Mouse (Mus musculus) layer of hippocampus, postnatal 25 days (tissue): Measurements from ENCODE around the gene Cmss1. TPM values are rescaled to one million over a fixed set of nuclear protein-coding genes. Genes with fewer than 3 reads are reported as not detected.

Experiments
- DNase-seq, 2 experiments: peaks; one replicate each; pipeline ENCODE4 v3.0.0; 2022; ENCODE audit warnings: mixed read lengths in 2 of 2, low spot score in 1 of 2; ENCODE audit errors: extremely low spot score in 1 of 2
- total RNA-seq, 2 experiments: library from RNA; stranded (reverse); gene quantifications; 2 replicates each; pipeline ENCODE4 v1.2.3; 2021

The Cmss1 gene
- total RNA-seq, 2 experiments from 2014 or later = 13.5 to 17.0 TPM

DNA sequence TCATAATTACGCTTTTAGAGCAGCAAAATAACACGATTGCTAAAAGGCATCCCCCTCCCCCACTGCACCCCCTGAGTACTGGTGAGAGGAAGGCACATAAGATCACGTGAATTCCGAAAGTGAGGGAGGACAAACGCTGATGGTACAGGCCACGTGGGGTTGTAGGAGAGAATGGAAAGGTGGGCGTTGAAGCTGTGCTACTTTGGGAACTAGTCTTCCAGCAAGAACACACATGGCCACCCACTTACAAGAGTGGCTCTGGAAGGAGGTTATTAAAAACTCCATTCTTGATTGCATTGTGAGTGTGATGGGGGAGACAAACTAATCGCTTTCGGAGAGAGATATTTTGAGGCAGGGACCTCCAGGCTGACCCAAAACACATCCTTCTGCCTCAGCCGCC, 247.4 kb downstream of the Cmss1 start:
- DNase-seq = no peak

DNA sequence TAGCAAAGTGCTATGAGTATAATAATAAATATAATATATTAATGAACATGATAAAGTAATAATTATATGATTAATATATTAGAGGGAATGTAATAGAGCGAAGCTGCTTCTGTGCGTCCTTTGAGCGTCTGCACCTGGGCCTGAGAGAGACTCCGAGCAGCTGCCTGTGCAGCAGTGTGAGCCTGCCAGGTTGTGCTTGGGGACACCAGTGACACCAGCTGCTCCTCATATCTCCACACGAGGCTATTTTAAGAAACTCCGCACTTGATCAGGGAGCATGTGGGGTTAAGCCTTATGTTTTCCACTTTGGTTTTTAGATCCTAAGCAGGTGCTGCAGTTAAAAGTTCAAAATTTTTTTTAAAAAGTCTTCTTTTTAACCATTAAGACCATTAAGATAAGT, 249.7 kb downstream of the Cmss1 start:
- DNase-seq = no peak

DNA sequence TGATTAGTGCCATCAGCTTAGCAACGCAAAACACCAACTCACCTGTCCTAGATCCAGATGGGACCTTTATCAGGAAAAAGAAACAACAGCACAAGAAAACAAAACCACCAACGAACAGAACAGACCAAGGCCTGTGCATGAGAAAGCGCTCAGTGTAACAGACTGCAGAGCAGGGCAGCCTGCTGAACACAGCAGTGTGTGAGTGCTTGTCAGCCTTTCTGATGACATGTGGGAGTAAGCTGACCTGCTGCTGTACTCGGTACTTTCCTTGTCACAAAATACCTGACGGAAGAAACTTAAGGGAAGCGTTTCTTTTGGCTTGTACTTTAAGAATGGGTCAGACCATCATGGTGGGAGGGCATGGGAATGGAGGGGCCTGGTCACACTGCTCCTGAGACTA, 250.2 kb downstream of the Cmss1 start:
- no peak for DNase-seq

DNA sequence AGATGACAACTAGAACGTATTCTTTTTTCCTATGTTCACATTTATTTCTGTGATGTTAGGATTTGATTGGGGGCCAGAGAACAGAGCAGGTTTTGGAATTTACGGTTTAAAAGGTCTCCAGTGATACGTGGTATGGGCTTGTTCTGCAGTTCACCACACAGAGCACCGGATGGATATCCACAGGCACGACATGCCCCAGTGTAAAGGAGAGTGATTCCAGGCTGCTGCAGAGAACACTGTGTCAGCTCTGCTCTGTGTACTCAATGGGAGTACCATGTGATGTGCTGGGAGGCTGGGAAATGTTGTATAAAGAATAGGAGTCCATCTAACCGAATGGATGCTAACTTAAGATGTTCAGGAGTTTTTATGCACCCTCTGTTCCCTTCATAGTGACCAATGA, 252.7 kb downstream of the Cmss1 start:
- no peak for DNase-seq

DNA sequence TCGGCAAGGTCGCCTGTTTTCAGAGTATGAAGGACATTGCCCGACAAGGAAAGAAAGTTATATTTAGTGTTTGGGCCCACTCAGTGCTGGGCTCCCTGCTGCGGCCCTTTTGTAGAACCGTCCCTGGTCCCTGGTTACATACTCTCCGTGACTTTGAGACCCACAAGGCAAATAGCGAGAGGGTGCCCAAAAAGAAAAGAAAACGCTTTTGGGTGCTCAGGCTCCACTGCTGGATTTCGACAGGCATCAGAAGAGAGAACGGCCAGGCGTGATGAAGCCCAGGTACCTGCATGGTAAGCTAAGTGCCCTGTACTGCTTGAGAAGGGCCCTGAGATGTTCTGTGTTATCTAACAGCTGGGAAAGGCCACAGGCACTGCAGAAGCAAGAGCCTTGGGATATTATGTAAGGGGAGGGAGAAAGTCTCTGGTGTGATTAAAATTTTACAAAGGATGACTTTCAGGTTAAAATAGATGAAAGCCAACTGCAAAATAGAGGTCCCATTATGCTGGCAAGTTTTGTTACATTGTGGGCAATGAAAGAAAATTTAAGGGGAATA, 253.4 kb downstream of the Cmss1 start:
- no peak for DNase-seq

DNA sequence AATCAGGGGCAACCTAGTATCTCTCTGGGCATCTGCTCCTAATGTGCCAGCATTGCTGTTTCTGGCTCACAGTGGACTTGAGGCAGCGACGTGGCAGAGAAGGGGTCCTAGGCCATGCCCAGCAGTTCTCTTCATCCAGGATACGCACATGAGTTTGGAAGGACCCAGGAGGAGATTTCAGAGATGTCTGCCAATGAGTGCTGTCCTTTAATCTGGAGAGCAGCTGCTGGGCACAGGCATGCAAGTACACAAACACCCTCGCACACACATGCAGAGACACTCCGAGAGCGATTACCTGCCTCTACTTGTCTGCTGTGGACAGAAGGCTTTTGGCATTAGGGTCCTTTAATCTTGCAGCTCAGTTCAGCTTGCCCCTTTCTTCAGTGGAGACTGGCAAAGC, 253.9 kb downstream of the Cmss1 start, which contains the start of gene Filip1l:
TSS of gene Filip1l (plus strand) at position 343 of the 400 bp plus-strand sequence.
- DNase-seq = no peak

DNA sequence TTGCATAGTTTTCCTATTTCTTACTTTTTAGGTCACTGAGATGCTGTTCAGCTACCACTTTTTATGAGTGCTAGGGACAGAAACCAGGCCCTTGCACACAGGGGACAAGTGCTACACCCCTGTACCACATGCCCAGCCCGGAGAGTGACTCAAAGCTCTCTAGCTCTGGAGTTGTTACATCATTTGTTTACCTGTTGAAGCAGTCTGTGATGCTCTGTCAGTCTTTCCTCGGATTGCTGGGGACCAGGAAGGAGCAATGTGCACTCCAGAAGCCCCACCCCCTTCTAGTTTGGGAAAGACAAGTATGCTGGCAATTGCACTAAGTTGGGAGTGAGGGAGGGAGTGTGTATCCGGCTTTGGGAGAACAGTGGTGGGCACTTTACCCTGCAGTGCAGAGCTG, 257.0 kb downstream of the Cmss1 start:
- no peak for DNase-seq

DNA sequence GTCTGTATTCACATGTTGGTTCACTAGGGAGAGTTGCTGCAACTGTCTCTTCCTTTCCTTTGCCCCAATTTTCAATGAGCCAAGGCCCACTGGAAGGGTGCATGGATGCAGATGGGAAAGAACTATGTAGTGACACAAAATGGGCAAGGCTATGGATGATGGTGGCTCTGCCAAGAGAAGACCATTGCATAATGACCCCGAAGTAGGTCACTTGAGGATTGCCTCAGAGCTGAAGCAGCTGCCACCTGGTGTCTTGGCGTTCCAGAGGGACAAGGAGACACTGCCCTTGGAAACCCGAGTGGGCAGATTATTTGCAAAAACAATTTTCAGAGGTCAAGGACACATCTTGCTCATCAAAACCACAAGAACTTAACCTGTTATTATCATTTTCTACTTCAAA, 257.6 kb downstream of the Cmss1 start:
- no peak for DNase-seq

DNA sequence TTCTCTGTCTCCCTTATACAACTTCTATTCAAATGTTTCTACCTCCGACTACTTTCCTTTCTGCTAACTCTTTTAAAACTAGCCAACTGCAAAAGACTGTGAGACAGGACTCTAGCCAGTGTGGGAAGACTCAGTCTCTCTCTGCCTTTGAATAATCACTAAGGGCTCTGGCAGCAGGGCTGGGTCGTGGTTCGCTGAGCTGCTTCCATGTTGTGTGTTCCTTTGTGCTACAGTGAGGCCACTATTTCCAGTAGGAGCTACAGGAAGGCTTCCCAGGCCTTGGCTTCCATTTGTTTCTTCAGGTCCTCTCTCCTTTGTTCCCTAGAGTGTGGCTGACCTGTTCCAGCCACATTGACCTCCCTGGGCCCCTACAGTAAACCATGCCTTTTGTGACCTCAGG, 260.4 kb downstream of the Cmss1 start:
- no peak for DNase-seq

DNA sequence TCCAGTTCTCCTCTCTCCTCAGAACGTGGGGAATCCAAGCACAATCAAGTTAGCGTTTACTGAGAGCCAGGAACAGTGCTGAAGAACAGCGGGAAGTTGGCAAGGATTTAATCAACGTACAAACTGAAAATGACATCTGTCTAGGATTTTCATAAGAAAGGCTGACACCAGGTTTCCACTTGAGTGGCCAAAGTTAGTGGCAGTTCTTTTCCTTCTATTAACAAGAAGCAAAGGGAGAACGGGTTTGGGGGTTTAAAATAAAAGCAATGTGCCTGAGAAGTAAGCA, 266.1 kb downstream of the Cmss1 start:
- DNase-seq = no peak

DNA sequence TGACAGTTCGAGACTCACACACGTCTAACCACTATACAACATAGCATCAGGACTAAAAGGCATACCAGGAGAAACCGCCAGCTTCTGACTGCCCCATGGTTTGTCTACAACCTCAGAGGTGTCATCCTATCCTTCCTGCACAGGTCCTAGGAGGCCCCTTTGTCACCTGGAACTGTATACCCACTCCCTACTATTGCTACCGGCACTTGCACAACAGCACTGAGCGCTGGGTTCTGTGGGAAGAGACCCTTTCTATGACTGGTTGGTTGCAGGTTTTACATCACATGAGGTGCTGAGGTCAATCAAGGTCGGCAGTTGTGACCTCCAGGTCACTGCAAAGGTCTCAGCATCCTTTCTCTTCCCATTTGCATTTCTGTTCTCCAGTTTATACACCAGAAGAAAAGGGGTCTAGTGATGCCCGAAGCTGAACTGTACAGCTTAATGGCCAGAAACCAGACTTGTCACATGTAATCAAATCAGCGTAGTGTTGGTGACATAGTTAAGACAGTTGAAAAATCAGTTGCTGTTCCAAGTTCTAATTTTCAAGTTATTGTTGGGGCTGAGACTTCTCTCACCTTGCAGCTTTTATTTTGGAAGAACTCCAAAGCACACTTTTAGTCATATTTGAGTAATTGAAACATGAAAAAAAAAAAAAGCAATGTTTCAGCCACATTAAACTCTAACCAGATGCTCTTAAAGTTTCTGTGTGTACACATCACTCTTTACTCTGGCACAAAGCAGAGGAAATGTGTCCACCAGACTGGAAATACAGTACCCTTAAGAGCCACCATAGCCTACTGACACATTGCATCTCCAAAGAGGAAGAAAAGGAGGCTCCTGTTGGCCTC, 266.7 kb downstream of the Cmss1 start:
- no peak for DNase-seq

DNA sequence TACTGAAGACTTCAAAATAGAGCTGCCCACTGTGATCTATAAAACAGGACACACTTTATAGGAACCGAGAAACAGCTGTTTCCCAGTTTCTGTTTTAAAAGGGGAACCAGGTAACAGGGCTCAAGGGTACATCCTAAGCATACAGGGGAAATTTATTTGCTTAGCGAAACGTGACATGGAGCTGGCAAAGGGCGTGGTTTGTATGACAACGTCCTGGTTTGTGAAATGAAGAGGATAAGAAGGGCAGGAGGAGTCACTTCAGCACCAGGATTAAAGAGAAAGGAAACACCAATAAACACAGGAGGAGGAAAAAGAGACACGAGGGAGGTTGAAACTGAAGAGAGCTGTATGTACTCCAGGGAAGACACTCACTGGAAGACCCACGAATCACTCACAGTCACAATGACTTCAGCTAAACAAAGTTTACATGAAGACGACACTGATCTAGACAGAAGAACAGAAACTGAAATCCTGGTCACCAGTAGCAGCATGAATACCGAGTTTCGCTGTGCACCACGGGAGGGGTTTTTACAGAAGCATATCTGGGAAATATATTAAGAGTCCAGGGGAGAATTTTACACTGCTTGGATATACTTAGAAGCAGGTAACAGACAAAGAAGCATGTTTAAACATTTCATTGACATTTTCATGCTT, 269.8 kb downstream of the Cmss1 start:
- DNase-seq = no peak

DNA sequence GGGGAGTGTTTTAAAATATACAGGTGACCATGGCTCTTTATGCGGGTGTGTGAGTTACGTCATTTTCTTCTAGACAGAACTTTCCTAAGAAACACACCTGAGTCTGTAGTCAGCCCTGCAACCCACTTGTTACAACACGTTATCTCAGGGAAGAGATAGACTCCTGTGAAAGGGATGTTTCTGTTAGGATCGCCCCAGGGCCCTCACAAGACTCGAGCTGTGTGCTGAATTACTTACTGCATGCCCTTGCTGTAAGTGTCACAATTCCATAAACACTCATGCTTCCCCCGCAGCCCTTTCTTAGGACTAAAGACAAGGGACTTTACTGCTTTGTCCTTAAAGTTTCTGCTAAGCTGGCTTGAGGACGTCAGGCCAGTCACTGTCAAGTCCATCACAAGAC, 274.4 kb downstream of the Cmss1 start:
- DNase-seq = no peak

DNA sequence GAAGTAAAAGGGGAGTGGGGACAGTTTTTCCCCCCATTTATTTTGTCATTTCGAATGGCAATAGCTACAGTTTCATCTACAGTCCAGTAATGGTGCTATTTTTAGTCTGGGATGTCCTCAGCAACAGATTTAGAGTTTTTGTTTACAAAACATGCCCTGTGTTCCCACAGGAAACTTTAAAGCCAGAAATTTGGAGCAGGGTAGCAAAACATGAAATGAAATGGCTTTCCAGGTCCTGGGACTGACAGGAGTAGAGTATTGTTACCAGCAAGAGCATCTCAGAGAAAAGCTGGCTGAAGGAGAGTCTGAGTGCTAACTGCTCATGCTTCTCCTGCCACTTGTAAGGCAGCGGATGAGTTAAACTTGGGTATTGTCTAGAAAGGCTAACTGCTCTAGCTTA, 276.6 kb downstream of the Cmss1 start:
- DNase-seq = no peak

DNA sequence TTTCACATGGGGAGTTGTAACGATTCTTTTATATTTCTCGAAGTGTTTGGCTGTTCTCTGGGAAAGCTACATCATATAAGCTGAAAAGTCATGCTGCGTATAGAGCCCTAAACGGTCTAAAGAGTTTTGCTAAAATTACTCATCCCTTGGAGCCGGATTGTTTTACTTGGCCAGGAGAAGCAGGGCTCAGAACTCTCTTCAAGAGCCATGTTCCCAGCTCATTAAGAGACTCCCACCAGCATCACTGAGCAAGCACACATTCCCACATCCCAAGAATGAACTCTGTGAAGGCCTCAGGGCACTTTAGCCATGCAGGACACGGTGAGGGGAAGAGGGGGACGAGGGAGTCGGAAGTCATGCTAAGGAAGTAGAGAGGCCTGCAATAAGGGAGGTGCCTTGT, 277.6 kb downstream of the Cmss1 start:
- no peak for DNase-seq

DNA sequence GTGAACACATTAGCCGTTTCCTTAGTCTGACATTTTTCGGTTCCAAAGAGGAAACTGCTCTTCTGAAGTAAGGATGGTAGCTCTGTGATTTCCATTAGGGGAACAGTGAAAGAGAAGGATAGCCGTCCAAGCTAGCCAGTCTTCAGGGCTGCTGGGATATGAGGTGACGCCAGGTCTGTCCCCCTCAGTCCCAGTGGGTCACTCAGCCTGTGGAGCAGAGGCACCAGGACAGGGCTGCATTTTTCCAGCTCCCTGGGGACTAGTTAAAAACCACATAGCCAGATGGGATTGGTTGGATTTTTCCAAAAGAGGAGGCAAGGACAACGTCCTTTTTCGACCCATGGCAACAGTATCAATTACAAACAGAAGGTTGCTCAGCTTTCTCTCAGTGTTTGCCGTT, 279.7 kb downstream of the Cmss1 start:
- no peak for DNase-seq

DNA sequence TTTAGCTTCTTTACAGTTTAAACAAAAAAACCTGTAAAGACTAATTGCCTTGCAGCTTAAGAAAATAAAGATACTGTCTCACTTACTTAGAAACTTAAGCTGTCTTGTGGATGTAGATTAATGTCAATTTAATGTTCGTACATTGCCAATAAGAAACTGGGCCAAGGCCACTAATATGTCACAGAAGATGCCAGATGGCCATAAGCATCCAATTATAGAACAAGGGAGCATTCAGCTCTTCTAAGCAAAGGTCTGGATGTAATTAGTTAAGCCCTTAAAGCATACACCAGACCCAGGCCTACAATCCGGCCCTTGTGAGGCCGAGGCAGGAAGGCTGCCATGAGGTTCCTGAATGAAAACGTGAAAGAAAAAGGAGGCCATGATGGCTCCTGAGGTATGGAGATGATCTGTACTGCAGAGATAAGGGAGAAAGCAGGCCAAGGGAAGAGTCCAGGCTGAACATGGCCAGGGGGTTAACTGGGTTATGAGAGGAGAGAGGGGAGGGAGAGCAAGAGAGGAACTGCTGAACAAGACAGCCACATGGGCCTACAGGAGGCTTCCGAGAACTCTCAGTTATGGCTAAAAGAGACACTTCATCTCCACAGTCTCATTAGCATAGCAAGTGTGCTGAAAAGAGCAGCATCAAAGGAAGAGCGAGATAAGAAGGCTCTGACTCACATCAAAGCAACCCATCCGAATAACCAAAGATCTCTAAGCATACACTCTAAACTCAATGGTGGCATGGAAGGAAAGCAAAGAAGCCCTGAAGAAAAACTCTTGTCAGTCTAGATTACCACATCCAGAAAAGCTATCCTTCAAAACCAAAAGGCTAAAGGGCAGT, 287.2 kb downstream of the Cmss1 start:
- DNase-seq = no peak

DNA sequence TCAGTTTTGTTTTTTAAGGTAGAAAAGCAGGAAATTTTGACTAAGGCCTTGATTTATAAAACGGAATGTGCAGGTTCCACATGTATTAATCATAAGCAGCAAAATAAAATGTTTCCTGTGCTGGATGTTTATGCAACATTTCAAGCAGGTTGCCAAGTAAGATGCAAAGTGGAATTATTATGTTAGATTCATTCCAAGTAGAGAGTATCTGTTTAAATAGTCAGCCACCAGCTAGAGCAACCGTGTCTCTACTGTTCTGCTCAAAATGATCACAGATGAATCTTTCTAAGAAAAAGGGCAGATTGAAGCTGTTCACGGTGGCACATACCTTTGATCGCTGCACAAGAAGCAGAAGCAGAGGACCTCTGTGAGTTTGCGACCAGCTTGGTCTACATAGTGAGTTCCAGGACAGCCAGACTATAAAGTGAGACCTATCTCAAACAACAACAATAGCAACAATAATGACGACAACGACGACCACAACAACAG, 288.0 kb downstream of the Cmss1 start:
- DNase-seq = no peak

DNA sequence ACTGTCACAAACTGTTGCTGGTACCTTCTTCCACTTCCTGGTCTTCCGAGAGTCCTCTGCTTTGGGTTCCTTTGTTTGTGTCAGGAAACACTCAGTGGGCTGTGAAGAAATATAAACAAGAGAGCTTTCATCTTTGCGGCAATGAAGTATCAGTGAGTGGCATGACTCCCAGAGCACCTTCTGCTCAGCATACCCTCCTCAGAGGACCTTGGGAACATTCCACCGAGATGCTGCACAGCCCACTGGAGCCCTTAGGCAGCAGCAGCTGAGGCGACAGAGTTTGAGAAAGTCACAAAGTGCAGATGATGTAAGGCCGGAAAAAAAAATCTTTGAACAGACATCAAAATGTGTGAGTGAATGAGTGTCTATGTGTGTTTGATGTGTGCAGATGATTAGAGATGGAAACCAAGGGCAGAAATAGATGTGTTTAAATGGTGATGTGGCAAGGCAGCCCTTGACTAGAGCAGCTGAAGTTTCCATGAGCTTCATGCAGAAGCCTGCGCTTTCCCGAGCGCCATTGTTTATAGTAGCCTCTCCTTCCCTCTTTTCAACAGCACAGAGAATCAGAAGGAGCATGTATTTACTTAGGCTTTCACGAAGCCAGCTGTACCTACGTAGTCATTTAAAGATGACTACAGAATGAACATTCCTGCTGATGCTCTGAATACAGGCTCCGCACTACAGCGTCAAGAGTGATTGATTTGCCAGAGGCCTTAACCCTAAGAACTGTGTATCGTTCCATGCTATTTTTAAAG, 288.6 kb downstream of the Cmss1 start:
- DNase-seq = no peak

DNA sequence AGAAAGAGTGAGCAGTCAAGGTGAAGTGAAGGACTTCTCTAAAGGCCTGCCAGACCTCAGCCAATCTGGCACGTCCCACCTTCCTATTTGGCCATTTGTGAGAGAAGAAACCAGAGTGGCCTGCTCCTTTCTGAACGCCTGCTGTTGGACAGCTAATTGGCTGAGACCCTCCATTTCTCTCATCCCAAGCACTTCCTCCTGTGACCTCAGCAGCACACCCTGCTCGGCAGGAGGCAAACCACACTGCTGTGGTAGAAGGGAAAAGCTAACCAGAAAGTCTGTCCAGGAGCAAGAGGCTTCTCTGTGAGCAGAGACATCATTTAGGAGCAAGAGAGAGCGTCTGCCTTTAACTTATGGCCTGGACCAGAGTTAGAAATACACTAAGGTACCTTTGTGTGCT, 289.5 kb downstream of the Cmss1 start:
- no peak for DNase-seq
